10 mouse cellular contexts compared by ENCODE assay signal in genomic region chr9:55025534-55026274, GRCm38 (mm10). TPM values are rescaled to one million over a fixed set of nuclear protein-coding genes. Genes with fewer than 3 reads are reported as not detected.
A peak's percentile ranks its signal among the peaks of the same experiment; 100 is the strongest.
DNase-seq lines count a peak whose midpoint lies in the region; ATAC-seq lines count a peak whose summit lies in the region.
"Had no signal": no experiment of that assay in that cellular context is flagged by ENCODE, and none has a peak within 500 bp of the region (broad histone marks: within the 10 kb centered on the region; RNA-seq: fewer than 3 reads in every experiment).

No protein-coding gene starts in this region.

- no peak for ATAC-seq in heart, embryonic 16.5 days (replicated peaks; ENCODE audit: extremely low read depth, insufficient read depth, low FRiP score)
- ATAC-seq in hindbrain, embryonic 13.5 days (ENCODE audit: low FRiP score) = peak; percentile 64
- peak; percentile 77 for ATAC-seq in midbrain, embryonic 16.5 days

- DNase-seq in heart, adult 8-10 months (ENCODE audit: low spot score) = no peak
- DNase-seq in embryo, embryonic 10.5 days (ENCODE audit: low spot score) = peak; percentile 29
- no peak for DNase-seq in spleen, adult 18-20 months
- no peak for DNase-seq in gastrocnemius, postnatal 36 days
- no peak for DNase-seq in layer of hippocampus, adult 9-10 months (ENCODE audit: low spot score)

- H3K36me3 ChIP-seq in heart, embryonic 16.5 days (ENCODE audit: control insufficient read depth, insufficient read depth) = no peaks in the 10 kb centered on the region
- H3K36me3 ChIP-seq in hindbrain, embryonic 13.5 days = peaks cover 9% of the 10 kb centered on the region; the same call in 1 of the 2 replicates
- no peaks in the 10 kb centered on the region for H3K36me3 ChIP-seq in midbrain, embryonic 16.5 days (ENCODE audit: control insufficient read depth, insufficient read depth, low read length)

- WGBS in heart, embryonic 16.5 days = 12% methylated on average over 38 of the region's 38 CpGs
- WGBS in hindbrain, embryonic 13.5 days = 7% methylated on average over 38 of the region's 38 CpGs
- WGBS in midbrain, embryonic 16.5 days = 6% methylated on average over 38 of the region's 38 CpGs

- intact Hi-C loops in gastrocnemius, postnatal 36 days (cut with DNase I) = no loop called here

- H3K4me1 ChIP-seq in heart, embryonic 16.5 days (ENCODE audit: control insufficient read depth, insufficient read depth, low read length) = peaks cover 6% of the 10 kb centered on the region
- peaks cover 40% of the 10 kb centered on the region for H3K4me1 ChIP-seq in hindbrain, embryonic 13.5 days (replicated peaks)
- H3K4me1 ChIP-seq in midbrain, embryonic 16.5 days (ENCODE audit: control insufficient read depth, insufficient read depth, low read length) = peaks cover 3% of the 10 kb centered on the region; the same call in 1 of the 2 replicates

- no peak overlapping the region for H3K9ac ChIP-seq in heart, embryonic 16.5 days (ENCODE audit: low read length)
- H3K9ac ChIP-seq in hindbrain, embryonic 13.5 days = peak overlapping the region; percentile 85
- peak overlapping the region; percentile 77 for H3K9ac ChIP-seq in midbrain, embryonic 16.5 days (ENCODE audit: low read depth, low read length)

- H3K9me3 ChIP-seq in heart, embryonic 16.5 days (replicated peaks; ENCODE audit: control insufficient read depth, low read length) = no peaks in the 10 kb centered on the region
- no peaks in the 10 kb centered on the region for H3K9me3 ChIP-seq in hindbrain, embryonic 13.5 days
- no peaks in the 10 kb centered on the region for H3K9me3 ChIP-seq in midbrain, embryonic 16.5 days (replicated peaks; ENCODE audit: control insufficient read depth, low read length, poor library complexity, severe bottlenecking)

- H3K27ac ChIP-seq in heart, embryonic 16.5 days (ENCODE audit: low read length) = no peak overlapping the region
- peak overlapping the region; percentile 77 for H3K27ac ChIP-seq in hindbrain, embryonic 13.5 days
- peak overlapping the region; percentile 54 for H3K27ac ChIP-seq in midbrain, embryonic 16.5 days (ENCODE audit: low read length)
- H3K27ac ChIP-seq: macrophage had no signal

- peak overlapping the region; percentile 43; the same call in 1 of the 2 replicates for H3K4me2 ChIP-seq in heart, embryonic 16.5 days (ENCODE audit: low read depth, low read length)
- H3K4me2 ChIP-seq in hindbrain, embryonic 13.5 days = peak overlapping the region; percentile 71
- H3K4me2 ChIP-seq in midbrain, embryonic 16.5 days (ENCODE audit: low read length) = peak overlapping the region; percentile 82

- peaks cover 36% of the 10 kb centered on the region for H3K27me3 ChIP-seq in heart, embryonic 16.5 days (ENCODE audit: control insufficient read depth, insufficient read depth, low read length)
- peaks cover 30% of the 10 kb centered on the region for H3K27me3 ChIP-seq in hindbrain, embryonic 13.5 days
- 0 out of 2 replicates have a peak, but pooled peaks cover 5% of the 10 kb centered on the region for H3K27me3 ChIP-seq in midbrain, embryonic 16.5 days (ENCODE audit: control insufficient read depth, insufficient read depth, low read depth, low read length)
- H3K27me3 ChIP-seq: CH12.LX had no signal

- H3K4me3 ChIP-seq in heart, embryonic 16.5 days (ENCODE audit: low read length) = peak overlapping the region; percentile 29; the same call in 1 of the 2 replicates
- H3K4me3 ChIP-seq in hindbrain, embryonic 13.5 days = peak overlapping the region; percentile 62
- peak overlapping the region; percentile 55 for H3K4me3 ChIP-seq in midbrain, embryonic 16.5 days (ENCODE audit: low read depth, low read length)

RNA-seq across cellular contexts. Expression of gene Chrna3, which starts 0.7 kb away (rescaled TPM):
- polyA plus RNA-seq in heart, embryonic 16.5 days (2015; fragmentation: Nextera tagmentation; extraction: Ambion mirVana) = 0.20 and 0.26 TPM in 2 replicates
- total RNA-seq in heart, adult 8-10 months (2022) = not detected
- polyA plus RNA-seq in hindbrain, embryonic 13.5 days (2015; fragmentation: Nextera tagmentation; extraction: Ambion mirVana) = 19.8 and 22.4 TPM in 2 replicates
- 18.3 and 20.9 TPM in 2 replicates for polyA plus RNA-seq in midbrain, embryonic 16.5 days (2015; fragmentation: Nextera tagmentation; extraction: Ambion mirVana)
- total RNA-seq in gastrocnemius, postnatal 36 days (2021) = not detected
- total RNA-seq: CH12.LX had no signal
- polyA plus RNA-seq: macrophage had no signal

RNA-seq across cellular contexts. Expression of gene Chrnb4, which starts 22.9 kb away (rescaled TPM):
- polyA plus RNA-seq in heart, embryonic 16.5 days (2015; fragmentation: Nextera tagmentation; extraction: Ambion mirVana) = 0.11 and 0.29 TPM in 2 replicates
- total RNA-seq in heart, adult 8-10 months (2022) = under 1 TPM in 1 of 4 experiments, not detected in 3; 0.06 TPM
- polyA plus RNA-seq in hindbrain, embryonic 13.5 days (2015; fragmentation: Nextera tagmentation; extraction: Ambion mirVana) = 1.2 TPM in 2 replicates
- 2.4 and 2.6 TPM in 2 replicates for polyA plus RNA-seq in midbrain, embryonic 16.5 days (2015; fragmentation: Nextera tagmentation; extraction: Ambion mirVana)
- total RNA-seq in gastrocnemius, postnatal 36 days (2021) = under 1 TPM in 1 of 2 experiments, not detected in 1; 0.08 TPM
- polyA plus RNA-seq: macrophage had no signal

RNA-seq across cellular contexts. Expression of gene Chrna5, which starts 45.0 kb away (rescaled TPM):
- polyA plus RNA-seq in heart, embryonic 16.5 days (2015; fragmentation: Nextera tagmentation; extraction: Ambion mirVana) = 0.09 TPM in 1 of 2 replicates, not detected in the other
- total RNA-seq in heart, adult 8-10 months (2022) = not detected
- polyA plus RNA-seq in hindbrain, embryonic 13.5 days (2015; fragmentation: Nextera tagmentation; extraction: Ambion mirVana) = 4.7 and 6.7 TPM in 2 replicates
- polyA plus RNA-seq in midbrain, embryonic 16.5 days (2015; fragmentation: Nextera tagmentation; extraction: Ambion mirVana) = 1.9 and 2.7 TPM in 2 replicates
- total RNA-seq in gastrocnemius, postnatal 36 days (2021) = not detected
- total RNA-seq: CH12.LX had no signal
- polyA plus RNA-seq: macrophage had no signal

Comparison
In these comparisons a context has a peak if more than half of its experiments do, and no peak if none do; other contexts are left out.
1. RNA of gene Chrna3, which starts 0.7 kb away (polyA plus RNA-seq): 19.8 to 22.4 TPM in hindbrain, embryonic 13.5 days and 18.3 to 20.9 TPM in midbrain, embryonic 16.5 days; 0.20 to 0.26 TPM in heart, embryonic 16.5 days; every median in the first group is over 10 times any median in the second.
2. Peak in every context shown above with its lines, with median percentiles within 50 percentile points of each other: H3K4me2 ChIP-seq and H3K4me3 ChIP-seq.